Mouse (Mus musculus): Measurements from ENCODE around the gene Inpp4b.

Inpp4b gene

GRCm38 (mm10) chr8:81466776-81467175 lies 124.4 kb downstream of the Inpp4b start:
- no peak for DNase-seq (ENCODE audit: low spot score)

GRCm38 (mm10) chr8:81478674-81479073 lies 136.3 kb downstream of the Inpp4b start:
- DNase-seq (ENCODE audit: low spot score), result no peak

- no peak for DNase-seq (ENCODE audit: low spot score)
These were observed 141.5 kb downstream of the Inpp4b start for GRCm38 (mm10) chr8:81483834-81484233.

GRCm38 (mm10) chr8:81485626-81486025 lies 143.3 kb downstream of the Inpp4b start:
- DNase-seq (ENCODE audit: low spot score), result no peak

- no peak for DNase-seq (ENCODE audit: low spot score)
These were observed 147.7 kb downstream of the Inpp4b start for GRCm38 (mm10) chr8:81489894-81490661.

- no peak for DNase-seq (ENCODE audit: low spot score)
These were observed 148.8 kb downstream of the Inpp4b start for GRCm38 (mm10) chr8:81491097-81491705.

- DNase-seq (ENCODE audit: low spot score), result no peak
These were observed 149.4 kb downstream of the Inpp4b start for GRCm38 (mm10) chr8:81491706-81492204.

- no peak for DNase-seq (ENCODE audit: low spot score)
These were observed 152.5 kb downstream of the Inpp4b start for GRCm38 (mm10) chr8:81494823-81495222.

- DNase-seq (ENCODE audit: low spot score), result no peak
These were observed 155.3 kb downstream of the Inpp4b start for GRCm38 (mm10) chr8:81497646-81498045.

GRCm38 (mm10) chr8:81502216-81502615 lies 159.9 kb downstream of the Inpp4b start:
- no peak for DNase-seq (ENCODE audit: low spot score)

GRCm38 (mm10) chr8:81502982-81503381 lies 160.6 kb downstream of the Inpp4b start:
- no peak for DNase-seq (ENCODE audit: low spot score)

GRCm38 (mm10) chr8:81512826-81513225 lies 170.5 kb downstream of the Inpp4b start:
- no peak for DNase-seq (ENCODE audit: low spot score)

- DNase-seq (ENCODE audit: low spot score), result no peak
These were observed 172.1 kb downstream of the Inpp4b start for GRCm38 (mm10) chr8:81514425-81514824.

- no peak for DNase-seq (ENCODE audit: low spot score)
These were observed 179.7 kb downstream of the Inpp4b start for GRCm38 (mm10) chr8:81522085-81522484.

- DNase-seq (ENCODE audit: low spot score), result no peak
These were observed 182.2 kb downstream of the Inpp4b start for GRCm38 (mm10) chr8:81524561-81524960.

- DNase-seq (ENCODE audit: low spot score), result no peak
These were observed 185.3 kb downstream of the Inpp4b start for GRCm38 (mm10) chr8:81527661-81528060.

- DNase-seq (ENCODE audit: low spot score), result no peak
These were observed 196.0 kb downstream of the Inpp4b start for GRCm38 (mm10) chr8:81538310-81538709.

GRCm38 (mm10) chr8:81558550-81558949 lies 216.2 kb downstream of the Inpp4b start:
- DNase-seq (ENCODE audit: low spot score), result no peak

- no peak for DNase-seq (ENCODE audit: low spot score)
These were observed 220.0 kb downstream of the Inpp4b start for GRCm38 (mm10) chr8:81562405-81562804.

GRCm38 (mm10) chr8:81565484-81565883 lies 223.1 kb downstream of the Inpp4b start:
- no peak for DNase-seq (ENCODE audit: low spot score)

- no peak for DNase-seq (ENCODE audit: low spot score)
These were observed 230.2 kb downstream of the Inpp4b start for GRCm38 (mm10) chr8:81572319-81573104.

GRCm38 (mm10) chr8:81575268-81575917 lies 233.0 kb downstream of the Inpp4b start:
- no peak for DNase-seq (ENCODE audit: low spot score)

Data from layer of hippocampus, adult 11-12 months (tissue).